Mouse (Mus musculus): ENCODE results near the gene Nr4a1. TPM values are rescaled to one million over a fixed set of nuclear protein-coding genes. Genes with fewer than 3 reads are reported as not detected.

The Nr4a1 gene
- polyA plus RNA-seq, 1 experiment from 2014 or later, result 8.0 TPM

DNA sequence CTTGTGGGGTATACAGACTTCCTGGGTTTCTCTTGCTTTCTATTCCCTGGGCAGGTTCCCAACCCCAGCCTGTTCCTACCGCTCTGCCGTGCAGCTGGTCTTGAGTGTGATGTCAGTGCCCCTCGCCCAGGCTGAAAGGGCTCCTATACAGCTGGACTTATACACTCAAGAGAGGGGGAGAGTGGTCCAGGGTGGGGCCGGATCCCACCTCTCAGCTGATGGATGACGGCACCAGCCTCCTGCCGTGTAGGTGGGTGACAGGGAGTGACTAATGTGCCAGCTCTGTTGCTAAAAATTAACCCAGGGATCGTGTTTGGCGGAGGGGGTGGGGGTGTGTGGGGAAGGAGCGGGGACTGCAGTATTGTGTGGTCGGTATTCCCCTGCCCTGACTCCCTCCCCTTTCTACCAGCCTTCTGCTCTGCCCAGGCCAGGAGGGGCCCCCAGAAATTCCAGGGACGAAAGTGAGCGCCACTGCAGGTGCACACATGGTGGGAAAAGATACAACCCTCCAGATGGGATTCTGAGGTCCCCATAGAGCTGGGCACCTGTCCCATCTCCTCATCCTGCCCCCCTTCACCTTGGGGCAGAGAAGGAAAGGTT, 18.2 kb upstream of the Nr4a1 start:
- peak overlapping the region; percentile 29; the same call in 1 of the 2 replicates for H3K27ac ChIP-seq
- DNase-seq (ENCODE audit: low spot score), result no peak
- WGBS, result 34% methylated on average over 12 of the region's 12 CpGs
- no peaks in the 10 kb centered on the region for H3K9me3 ChIP-seq
- H3K36me3 ChIP-seq, result peaks cover 9% of the 10 kb centered on the region
- H3K4me1 ChIP-seq, result peaks cover 41% of the 10 kb centered on the region
- peaks cover 47% of the 10 kb centered on the region for H3K27me3 ChIP-seq (ENCODE audit: insufficient read depth, poor library complexity, severe bottlenecking)
- H3K4me3 ChIP-seq, result no peak overlapping the region

DNA sequence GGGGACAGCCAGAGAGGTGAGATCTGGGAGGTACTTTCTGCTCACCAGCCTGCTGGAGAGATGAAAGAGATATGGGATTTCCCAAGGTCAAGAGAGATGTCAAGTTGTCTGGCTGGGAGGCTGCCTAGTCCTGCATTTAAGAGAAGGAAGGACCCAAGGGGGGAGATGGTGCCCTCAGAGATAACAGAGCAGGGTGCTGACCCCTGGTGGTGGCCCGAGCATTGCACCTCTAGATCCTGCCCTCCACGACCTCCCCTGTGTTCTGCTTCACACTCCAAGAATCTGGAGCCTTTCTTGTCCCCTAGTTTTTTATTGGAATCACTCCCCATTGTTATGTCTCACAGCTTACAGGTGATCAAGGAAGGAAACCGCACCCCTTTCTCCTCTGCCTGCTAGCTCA, 17.2 kb upstream of the Nr4a1 start:
- Histone ChIP-seq H3K27ac (no peak overlapping the region), H3K27me3 (ENCODE audit: insufficient read depth, poor library complexity, severe bottlenecking) (peaks cover 38% of the 10 kb centered on the region), H3K36me3 (no peaks in the 10 kb centered on the region), H3K4me3 (no peak overlapping the region), H3K9me3 (no peaks in the 10 kb centered on the region), H3K4me1 (peaks cover 44% of the 10 kb centered on the region)
- WGBS, result 6% methylated on average over 3 of the region's 3 CpGs
- DNase-seq (ENCODE audit: low spot score), result no peak

DNA sequence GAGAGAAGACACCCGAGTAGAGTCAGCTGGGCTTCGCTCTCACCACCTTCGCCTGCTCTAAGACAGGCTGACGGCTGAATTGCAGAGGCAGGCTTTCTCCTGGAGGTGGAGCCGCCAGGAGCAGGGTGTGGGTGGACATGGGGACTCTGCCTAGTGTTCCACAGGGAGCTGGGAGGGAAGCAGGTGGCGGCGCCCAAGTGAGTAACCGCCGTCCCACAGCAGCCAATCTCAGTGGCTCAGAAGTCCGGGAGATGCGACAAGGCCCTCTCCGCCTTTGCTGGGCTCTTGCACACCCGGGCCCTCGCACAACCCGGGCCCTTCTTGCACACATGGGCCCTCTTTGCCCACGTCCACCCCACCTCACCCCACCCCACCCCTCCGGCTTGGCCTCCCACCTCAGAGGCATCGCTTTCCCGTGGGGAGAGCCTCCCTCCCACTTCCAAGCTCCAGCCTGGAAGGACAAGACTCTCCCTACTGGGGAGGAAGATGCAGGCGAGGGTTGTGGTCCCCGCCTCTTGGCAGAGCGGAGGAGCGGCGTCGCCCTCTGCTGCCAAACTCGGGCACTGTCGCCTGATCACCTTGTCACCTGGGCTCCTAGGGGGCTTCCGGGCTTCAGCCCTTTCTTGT, 15.1 kb upstream of the Nr4a1 start:
- no peaks in the 10 kb centered on the region for H3K9me3 ChIP-seq
- peaks cover 49% of the 10 kb centered on the region for H3K4me1 ChIP-seq
- H3K36me3 ChIP-seq, result no peaks in the 10 kb centered on the region
- WGBS, result 5% methylated on average over 28 of the region's 28 CpGs
- peaks cover 24% of the 10 kb centered on the region for H3K27me3 ChIP-seq (ENCODE audit: insufficient read depth, poor library complexity, severe bottlenecking)
- H3K27ac ChIP-seq, result peak overlapping the region; percentile 81
- peak overlapping the region; percentile 58 for H3K4me3 ChIP-seq
- DNase-seq (ENCODE audit: low spot score), result no peak

DNA sequence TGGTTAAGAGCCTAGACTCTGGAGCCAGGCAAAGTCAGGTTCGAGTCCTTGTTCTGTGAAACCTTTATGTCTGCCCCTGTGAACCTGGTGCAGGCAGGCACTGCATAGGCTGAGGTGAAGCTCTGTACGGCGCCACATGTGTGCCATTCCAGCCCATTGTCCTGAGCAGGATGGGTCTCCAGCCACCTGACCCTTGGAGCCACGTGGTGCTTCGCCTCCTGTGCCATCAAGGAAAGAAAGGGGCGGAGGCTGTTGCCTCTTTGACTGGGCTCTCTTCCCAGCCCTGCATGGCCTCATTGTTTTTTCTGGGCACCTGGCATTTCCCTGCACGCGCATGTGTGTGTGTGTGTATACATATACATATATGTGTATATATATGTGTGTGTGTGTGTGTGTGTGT, 14.2 kb upstream of the Nr4a1 start:
- Histone ChIP-seq H3K27ac (no peak overlapping the region), H3K4me1 (peaks cover 49% of the 10 kb centered on the region), H3K27me3 (ENCODE audit: insufficient read depth, poor library complexity, severe bottlenecking) (peaks cover 22% of the 10 kb centered on the region), H3K4me3 (no peak overlapping the region), H3K36me3 (no peaks in the 10 kb centered on the region), H3K9me3 (no peaks in the 10 kb centered on the region)
- DNase-seq (ENCODE audit: low spot score), result no peak
- WGBS, result 71% methylated on average over 8 of the region's 8 CpGs

DNA sequence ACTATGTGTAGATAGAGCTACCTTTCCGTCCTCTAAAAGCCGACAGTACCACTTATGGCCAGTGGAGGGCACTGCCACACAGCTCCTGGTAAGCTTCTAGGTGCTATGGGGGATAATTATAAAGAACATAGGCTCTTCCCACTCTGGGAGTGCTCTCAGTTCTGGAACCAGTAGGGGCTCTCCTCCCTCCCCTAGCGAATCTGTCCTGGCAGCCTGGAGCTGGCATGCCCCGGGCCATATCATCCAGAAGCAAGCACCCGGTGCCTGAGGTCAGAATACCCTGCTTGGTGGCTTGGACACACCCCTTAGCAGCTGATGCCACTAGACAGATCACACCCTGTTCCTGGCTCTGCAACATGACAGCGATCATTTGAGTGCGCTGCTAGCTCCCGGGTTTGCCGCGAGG, 13.3 kb upstream of the Nr4a1 start:
- WGBS, result 5% methylated on average over 10 of the region's 10 CpGs
- H3K27me3 ChIP-seq (ENCODE audit: insufficient read depth, poor library complexity, severe bottlenecking), result peaks cover 12% of the 10 kb centered on the region
- H3K4me1 ChIP-seq, result peaks cover 42% of the 10 kb centered on the region
- no peaks in the 10 kb centered on the region for H3K36me3 ChIP-seq
- H3K9me3 ChIP-seq, result no peaks in the 10 kb centered on the region
- H3K4me3 ChIP-seq, result peak overlapping the region; percentile 42
- DNase-seq (ENCODE audit: low spot score), result peak; percentile 90
- peak overlapping the region; percentile 91 for H3K27ac ChIP-seq

DNA sequence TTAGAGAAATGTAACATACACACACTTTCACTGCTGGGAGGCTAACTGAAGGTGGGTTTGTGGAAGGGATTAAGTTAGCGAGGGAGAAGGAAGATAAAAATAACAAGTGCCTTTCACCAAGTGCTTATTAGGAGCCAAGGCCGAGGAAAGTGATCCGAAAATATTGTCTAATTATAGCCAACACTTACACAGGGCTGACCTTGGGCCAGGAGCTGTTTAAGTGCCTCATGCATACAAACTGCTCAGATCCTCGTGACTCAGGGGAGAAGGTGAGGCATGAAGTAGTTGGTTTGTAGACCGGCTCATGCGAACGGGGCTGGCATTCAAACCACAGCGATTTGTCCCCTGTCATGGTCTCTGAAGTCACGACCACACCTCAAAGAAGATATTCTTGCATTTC, 12.8 kb upstream of the Nr4a1 start:
- Histone ChIP-seq H3K4me1 (peaks cover 41% of the 10 kb centered on the region), H3K9me3 (no peaks in the 10 kb centered on the region), H3K4me3 (peak overlapping the region; percentile 42), H3K27ac (peak overlapping the region; percentile 91), H3K27me3 (ENCODE audit: insufficient read depth, poor library complexity, severe bottlenecking) (peaks cover 8% of the 10 kb centered on the region), H3K36me3 (no peaks in the 10 kb centered on the region)
- WGBS, result 41% methylated on average over 9 of the region's 9 CpGs
- DNase-seq (ENCODE audit: low spot score), result no peak

DNA sequence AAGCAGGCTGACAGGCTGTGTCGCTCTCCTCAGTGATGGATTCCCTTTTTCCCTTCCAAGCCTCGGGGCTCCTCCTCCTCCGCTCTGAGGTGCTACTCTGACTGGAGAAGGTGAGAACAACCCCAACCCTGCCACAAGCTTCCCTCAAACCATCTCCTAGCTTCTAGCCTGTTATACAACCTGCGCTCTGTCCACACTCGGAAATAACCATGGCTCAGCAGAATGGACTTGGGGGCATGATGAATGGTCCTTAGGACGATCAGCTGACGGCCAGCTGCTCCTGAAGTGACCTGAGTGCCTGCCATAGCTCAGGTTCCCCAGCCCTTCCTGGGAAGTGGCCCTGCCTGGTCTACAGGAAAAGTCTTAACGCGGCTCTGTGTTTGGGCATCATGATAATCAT, 12.2 kb upstream of the Nr4a1 start:
- Histone ChIP-seq H3K27ac (peak overlapping the region; percentile 91), H3K9me3 (no peaks in the 10 kb centered on the region), H3K36me3 (no peaks in the 10 kb centered on the region), H3K4me1 (peaks cover 45% of the 10 kb centered on the region), H3K4me3 (peak overlapping the region; percentile 42; the same call in 1 of the 2 replicates), H3K27me3 (ENCODE audit: insufficient read depth, poor library complexity, severe bottlenecking) (peaks cover 7% of the 10 kb centered on the region)
- DNase-seq (ENCODE audit: low spot score), result no peak
- 51% methylated on average over 9 of the region's 9 CpGs for WGBS

DNA sequence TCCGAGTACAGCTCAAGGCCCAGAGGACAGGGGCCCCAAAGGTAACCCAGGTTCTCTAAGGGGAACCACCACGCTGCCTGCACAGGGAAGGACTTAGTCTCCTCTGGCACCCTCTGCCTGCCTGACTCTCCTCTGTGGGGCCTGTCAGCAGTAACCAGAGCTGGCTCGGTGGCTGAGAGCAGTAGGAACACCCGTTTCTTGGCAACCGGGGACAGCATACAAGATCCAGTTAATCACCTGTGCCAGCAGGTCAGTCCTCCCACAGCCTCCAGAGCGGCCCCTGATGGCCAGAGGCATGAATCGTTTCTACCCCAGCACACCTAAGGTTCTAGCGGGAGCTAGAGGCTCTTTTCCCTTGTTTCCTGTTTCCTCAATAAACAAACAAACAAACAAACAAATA, 11.4 kb upstream of the Nr4a1 start:
- Histone ChIP-seq H3K9me3 (no peaks in the 10 kb centered on the region), H3K4me1 (peaks cover 50% of the 10 kb centered on the region), H3K36me3 (no peaks in the 10 kb centered on the region), H3K27ac (peak overlapping the region; percentile 91), H3K4me3 (no peak overlapping the region), H3K27me3 (ENCODE audit: insufficient read depth, poor library complexity, severe bottlenecking) (peaks cover 5% of the 10 kb centered on the region)
- WGBS, result 25% methylated on average over 8 of the region's 8 CpGs
- no peak for DNase-seq (ENCODE audit: low spot score)

DNA sequence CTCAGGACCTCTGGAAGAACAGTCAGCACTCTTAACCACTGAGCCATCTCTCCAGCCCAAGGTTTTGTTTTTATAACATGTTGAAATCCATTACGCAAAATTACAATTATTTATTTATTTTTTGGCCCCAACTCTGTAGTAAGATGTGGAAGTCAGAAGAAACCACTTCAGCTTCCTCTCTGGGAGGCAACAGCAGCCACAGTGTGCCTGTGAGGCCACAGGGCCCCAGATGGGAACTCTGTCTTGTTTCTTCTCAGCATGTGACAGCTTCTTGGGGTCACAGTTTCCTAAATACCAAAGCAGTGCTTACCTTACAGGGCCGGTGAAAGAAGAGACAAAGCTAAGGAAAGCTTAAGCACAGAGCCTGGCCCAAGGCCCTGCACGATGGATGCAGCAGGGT, 10.1 kb upstream of the Nr4a1 start:
- no peak for DNase-seq (ENCODE audit: low spot score)
- H3K27me3 ChIP-seq (ENCODE audit: insufficient read depth, poor library complexity, severe bottlenecking), result no peaks in the 10 kb centered on the region
- 67% methylated on average over 3 of the region's 3 CpGs for WGBS
- peaks cover 55% of the 10 kb centered on the region for H3K4me1 ChIP-seq
- H3K9me3 ChIP-seq, result no peaks in the 10 kb centered on the region
- no peak overlapping the region for H3K4me3 ChIP-seq
- no peak overlapping the region for H3K27ac ChIP-seq
- H3K36me3 ChIP-seq, result no peaks in the 10 kb centered on the region

DNA sequence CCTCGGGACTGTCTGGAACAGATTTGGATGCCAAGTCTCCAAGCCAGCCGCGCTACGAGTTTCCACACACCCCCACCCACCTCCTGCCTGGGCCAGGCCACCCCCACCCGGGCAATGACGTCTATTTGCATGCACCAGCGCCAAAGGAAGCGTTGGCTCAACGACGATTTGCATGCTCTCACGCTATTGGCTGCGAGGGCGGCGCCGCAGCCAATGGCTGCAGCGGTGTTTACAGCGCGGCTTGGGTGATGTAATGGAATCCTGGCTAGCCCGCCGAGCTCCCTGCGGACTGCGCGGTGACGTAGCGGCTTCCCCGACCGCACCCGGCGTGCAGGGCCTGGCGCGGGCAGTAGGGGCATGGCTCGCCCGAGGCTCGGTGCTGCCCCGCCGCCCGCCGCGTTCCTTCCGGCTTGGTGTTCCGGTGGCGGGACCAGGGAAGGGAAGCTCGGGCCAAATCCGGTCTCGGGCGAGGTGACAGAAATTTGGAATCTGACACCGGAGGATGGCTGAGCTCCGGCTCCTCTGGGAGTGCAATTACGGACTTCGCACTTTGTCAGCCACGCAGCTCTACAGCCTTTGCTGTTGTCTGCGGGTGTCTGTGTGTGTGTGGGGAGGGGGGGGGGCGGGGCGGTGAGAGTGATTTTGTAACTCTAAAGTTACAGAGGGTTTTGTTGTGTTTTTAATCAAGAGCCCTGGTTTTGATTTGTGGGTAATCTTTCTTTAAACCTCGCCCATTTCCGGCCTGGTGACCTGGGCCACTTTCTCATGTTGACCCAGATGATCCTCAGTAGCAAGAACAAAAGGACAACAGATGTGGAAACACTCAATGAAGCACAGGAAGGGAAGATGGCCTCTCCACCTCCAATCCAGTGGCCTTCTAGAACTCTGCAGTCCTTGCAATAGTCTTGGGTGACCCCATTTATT, 7.6 kb upstream of the Nr4a1 start:
- Histone ChIP-seq H3K9me3 (no peaks in the 10 kb centered on the region), H3K27me3 (ENCODE audit: insufficient read depth, poor library complexity, severe bottlenecking) (no peaks in the 10 kb centered on the region), H3K4me1 (peaks cover 47% of the 10 kb centered on the region), H3K36me3 (no peaks in the 10 kb centered on the region), H3K27ac (peak overlapping the region; percentile 95), H3K4me3 (peak overlapping the region; percentile 57)
- peak; percentile 99 for DNase-seq (ENCODE audit: low spot score)
- 2% methylated on average over 56 of the region's 56 CpGs for WGBS

DNA sequence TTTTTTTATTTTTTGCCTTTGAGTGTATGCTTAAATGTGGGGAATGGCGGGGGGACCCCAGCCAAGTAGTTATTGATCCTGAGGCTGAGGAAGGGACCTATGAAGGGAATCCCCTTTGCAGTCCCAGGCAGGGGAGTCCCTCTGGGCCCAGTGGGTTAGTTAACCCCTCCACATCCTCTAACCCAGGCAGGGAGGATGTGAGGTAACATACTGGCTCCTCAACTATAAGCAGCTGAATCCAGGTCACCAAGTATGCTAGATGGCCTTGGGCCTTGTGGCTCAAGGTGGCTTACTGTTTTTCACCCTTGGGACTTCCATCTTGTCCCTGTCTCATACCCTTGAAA, 6.9 kb upstream of the Nr4a1 start:
- H3K9me3 ChIP-seq, result no peaks in the 10 kb centered on the region
- peak overlapping the region; percentile 57; the same call in 1 of the 2 replicates for H3K4me3 ChIP-seq
- peaks cover 40% of the 10 kb centered on the region for H3K4me1 ChIP-seq
- H3K27me3 ChIP-seq (ENCODE audit: insufficient read depth, poor library complexity, severe bottlenecking), result no peaks in the 10 kb centered on the region
- no peak for DNase-seq (ENCODE audit: low spot score)
- 100% methylated on average over 1 of the region's 1 CpGs for WGBS
- H3K36me3 ChIP-seq, result no peaks in the 10 kb centered on the region
- peak overlapping the region; percentile 95 for H3K27ac ChIP-seq

DNA sequence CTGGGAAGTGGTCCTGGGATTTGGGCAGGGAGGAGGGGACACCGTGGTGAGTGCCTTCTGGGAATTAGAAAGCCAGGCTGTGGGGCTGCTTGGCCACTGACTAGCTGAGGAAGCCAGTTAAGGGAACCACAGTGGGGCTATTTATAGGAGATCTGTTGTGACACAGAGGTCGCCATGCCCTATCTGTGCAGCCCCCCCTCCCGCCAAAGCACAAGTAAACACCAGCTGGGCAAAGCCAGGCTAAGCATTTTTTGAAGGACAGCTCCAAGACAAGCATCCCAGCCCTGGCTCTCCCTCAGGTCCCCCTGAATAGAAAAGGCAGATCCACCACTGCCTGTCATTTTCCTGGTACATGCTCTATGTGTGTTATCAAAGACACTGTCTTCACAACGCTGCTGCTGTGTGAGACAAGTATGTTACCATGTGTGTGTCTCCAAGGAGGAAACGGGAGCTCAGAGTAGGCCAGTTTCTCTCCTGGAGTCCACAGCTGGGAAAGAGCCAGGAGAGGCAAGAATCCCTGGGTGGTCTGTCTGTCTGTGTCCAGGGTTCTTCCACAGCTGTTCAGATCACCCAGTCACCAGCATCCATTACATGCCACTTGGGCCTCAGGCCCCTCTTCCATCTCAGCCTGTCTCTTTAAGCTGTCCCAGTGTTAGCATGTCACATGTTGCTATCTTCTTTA, 5.9 kb upstream of the Nr4a1 start:
- H3K27ac ChIP-seq, result peak overlapping the region; percentile 95
- peaks cover 35% of the 10 kb centered on the region for H3K4me1 ChIP-seq
- DNase-seq (ENCODE audit: low spot score), result no peak
- H3K4me3 ChIP-seq, result no peak overlapping the region
- H3K9me3 ChIP-seq, result no peaks in the 10 kb centered on the region
- no peaks in the 10 kb centered on the region for H3K27me3 ChIP-seq (ENCODE audit: insufficient read depth, poor library complexity, severe bottlenecking)
- WGBS, result 21% methylated on average over 5 of the region's 5 CpGs
- no peaks in the 10 kb centered on the region for H3K36me3 ChIP-seq
